Comparison of ENCODE assay signal across 16 mouse cellular contexts in the genomic region with DNA sequence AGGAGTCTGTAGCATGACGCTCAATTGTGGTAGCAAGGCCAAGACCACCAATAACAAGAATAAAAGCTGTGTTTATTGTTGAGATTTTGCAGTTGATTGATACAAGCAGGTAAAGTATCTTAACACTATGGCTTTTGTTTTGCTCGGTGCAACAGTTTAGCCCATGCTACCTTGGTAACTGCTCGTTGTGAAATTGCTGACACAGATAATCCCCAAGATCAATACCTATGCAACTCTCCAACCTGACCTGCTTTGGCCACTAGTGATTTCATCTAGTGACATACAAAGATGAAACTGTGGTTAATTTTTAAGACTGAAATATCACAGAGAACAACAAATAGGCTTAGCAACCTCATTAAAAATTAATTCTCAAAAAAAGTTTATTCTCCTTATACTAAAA.
"Had no signal": no experiment of that assay in that cellular context is flagged by ENCODE, and none has a peak within 500 bp of the region (broad histone marks: within the 10 kb centered on the region; RNA-seq: fewer than 3 reads in every experiment).

No protein-coding gene starts in this region.

- DNase-seq: retina, postnatal 1 day; right cerebral cortex, adult 18-20 months; right cerebral cortex, postnatal 14 days; right cerebral cortex, postnatal 25 days; right cerebral cortex, postnatal 4 days; spleen, adult 18-20 months; thymus, adult 18-20 months; thymus, adult 2 months; thymus, postnatal 14 days; thymus, postnatal 25 days; thymus, postnatal 36 days; thymus, postnatal 4 days had no signal

- H3K4me2 ChIP-seq: neural tube, embryonic 13.5 days; neural tube, embryonic 15.5 days; stomach, embryonic 15.5 days had no signal

- H3K4me3 ChIP-seq: neural tube, embryonic 13.5 days; neural tube, embryonic 15.5 days; stomach, embryonic 15.5 days had no signal

- H3K27me3 ChIP-seq: neural tube, embryonic 13.5 days; neural tube, embryonic 15.5 days; stomach, embryonic 15.5 days had no signal

- H3K4me1 ChIP-seq: neural tube, embryonic 13.5 days; neural tube, embryonic 15.5 days; stomach, embryonic 15.5 days had no signal

- H3K9me3 ChIP-seq: neural tube, embryonic 13.5 days; neural tube, embryonic 15.5 days; stomach, embryonic 15.5 days had no signal

- H3K36me3 ChIP-seq: neural tube, embryonic 13.5 days; neural tube, embryonic 15.5 days; stomach, embryonic 15.5 days had no signal

- H3K9ac ChIP-seq: neural tube, embryonic 13.5 days; neural tube, embryonic 15.5 days; stomach, embryonic 15.5 days had no signal

- H3K27ac ChIP-seq: neural tube, embryonic 13.5 days; neural tube, embryonic 15.5 days; stomach, embryonic 15.5 days; stomach, postnatal 0 days had no signal
